Mouse (Mus musculus) testis, adult 10 weeks (tissue): Measurements from ENCODE around the gene Sept14. TPM values are rescaled to one million over a fixed set of nuclear protein-coding genes. Genes with fewer than 3 reads are reported as not detected.

ENCODE experiments used
- polyA plus RNA-seq: library from polyadenylated mRNA; stranded (reverse); fragments of 350-450 nt; fragmentation: Illumina TruSeq; extraction: RNeasy Lipid Tissue Mini Kit (QIAGEN cat#74804); gene quantifications from one replicate; pipeline ENCODE4 v1.2.3, GENCODE M21; 2014; ENCODE audit warnings: low read depth, low replicate concordance

Sept14 gene
- 46.5 TPM for polyA plus RNA-seq

GRCm38 (mm10) chr5:129708412-129708811 is at the start of gene Sept14:
Gene Sept14, minus strand, starts transcription at chr5:129708512.

GRCm38 (mm10) chr5:129724834-129725773 is 16.8 kb upstream of the Sept14 start, which contains the start of gene Nipsnap2:
Gene Nipsnap2, plus strand, starts transcription at chr5:129725063.

GRCm38 (mm10) chr5:129715326-129715861 is 7.1 kb upstream of the Sept14 start, which contains the start of gene Mrps17:
Gene Mrps17, plus strand, starts transcription at chr5:129715497.

GRCm38 (mm10) chr5:129670036-129670458 is 38.3 kb downstream of the Sept14 start, which contains the start of gene Zfp11:
Gene Zfp11, minus strand, starts transcription at chr5:129670099.

Other genes starting within 250 kb of the Sept14 start
- gene Sfswap, start 207.3 kb downstream of the Sept14 start, polyA plus RNA-seq: 34.8 TPM
- 0.04 TPM for gene Mmp17, start 124.3 kb downstream of the Sept14 start, polyA plus RNA-seq
- gene Zfp11, start 38.4 kb downstream of the Sept14 start, polyA plus RNA-seq: 2.5 TPM
- 35.0 TPM for gene Mrps17, start 7.0 kb upstream of the Sept14 start, polyA plus RNA-seq
- 16.3 TPM for gene Nipsnap2, start 16.6 kb upstream of the Sept14 start, polyA plus RNA-seq
- gene Psph, start 78.9 kb upstream of the Sept14 start, polyA plus RNA-seq: 5.8 TPM
- 1.8 TPM for gene Sumf2, start 138.5 kb upstream of the Sept14 start, polyA plus RNA-seq
- 142 TPM for gene Chchd2, start 179.0 kb upstream of the Sept14 start, polyA plus RNA-seq
- gene Zbed5, start 187.2 kb upstream of the Sept14 start, polyA plus RNA-seq: 11.9 TPM
- gene Phkg1, start 190.0 kb upstream of the Sept14 start, polyA plus RNA-seq: 0.15 TPM
- 383 TPM for gene Nupr1l, start 200.0 kb upstream of the Sept14 start, polyA plus RNA-seq
- gene Vkorc1l1, start 233.5 kb upstream of the Sept14 start, polyA plus RNA-seq: 39.5 TPM